Mouse (Mus musculus): Measurements from ENCODE around the gene Arid5b.

The Arid5b gene

GRCm38 (mm10) chr10:68276350-68276975, 2.1 kb downstream of the Arid5b start:
- in situ Hi-C loops (cut with MboI; ENCODE audit: low pct_unique_long_range_greater_than_20kb in 1 of 2, low sequenced_read_pairs in 2 of 2, unreplicated experiment in 1 of 2) = loop anchor here (5.0 to 25.0 kb wide), 3 partner anchors 52 to 114 kb away; no protein-coding TSS in a partner anchor

GRCm38 (mm10) chr10:68274900-68275760, 3.4 kb downstream of the Arid5b start:
- in situ Hi-C loops (cut with MboI; ENCODE audit: low pct_unique_long_range_greater_than_20kb in 1 of 2, low sequenced_read_pairs in 2 of 2, unreplicated experiment in 1 of 2) = loop anchor here (5.0 to 25.0 kb wide), 3 partner anchors 50 to 113 kb away; no protein-coding TSS in a partner anchor

- in situ Hi-C loops (cut with MboI; ENCODE audit: low pct_unique_long_range_greater_than_20kb in 1 of 2, low sequenced_read_pairs in 2 of 2, unreplicated experiment in 1 of 2) = loop anchor here in 1 of 2 experiments (10.0 kb wide), 1 partner anchor 45 kb away; no protein-coding TSS in a partner anchor
Observed at GRCm38 (mm10) chr10:68269789-68270188, 8.8 kb downstream of the Arid5b start.

GRCm38 (mm10) chr10:68268629-68269028, 9.9 kb downstream of the Arid5b start:
- in situ Hi-C loops (cut with MboI; ENCODE audit: low pct_unique_long_range_greater_than_20kb in 1 of 2, low sequenced_read_pairs in 2 of 2, unreplicated experiment in 1 of 2) = no loop called here

GRCm38 (mm10) chr10:68263969-68264688, 14.4 kb downstream of the Arid5b start:
- in situ Hi-C loops (cut with MboI; ENCODE audit: low pct_unique_long_range_greater_than_20kb in 1 of 2, low sequenced_read_pairs in 2 of 2, unreplicated experiment in 1 of 2) = no loop called here

GRCm38 (mm10) chr10:68263296-68263968, 15.1 kb downstream of the Arid5b start:
- in situ Hi-C loops (cut with MboI; ENCODE audit: low pct_unique_long_range_greater_than_20kb in 1 of 2, low sequenced_read_pairs in 2 of 2, unreplicated experiment in 1 of 2) = no loop called here

GRCm38 (mm10) chr10:68259601-68260000, 18.9 kb downstream of the Arid5b start:
- in situ Hi-C loops (cut with MboI; ENCODE audit: low pct_unique_long_range_greater_than_20kb in 1 of 2, low sequenced_read_pairs in 2 of 2, unreplicated experiment in 1 of 2) = no loop called here

- in situ Hi-C loops (cut with MboI; ENCODE audit: low pct_unique_long_range_greater_than_20kb in 1 of 2, low sequenced_read_pairs in 2 of 2, unreplicated experiment in 1 of 2) = no loop called here
Observed at GRCm38 (mm10) chr10:68257358-68258056, 21.0 kb downstream of the Arid5b start.

GRCm38 (mm10) chr10:68256134-68256533, 22.4 kb downstream of the Arid5b start:
- in situ Hi-C loops (cut with MboI; ENCODE audit: low pct_unique_long_range_greater_than_20kb in 1 of 2, low sequenced_read_pairs in 2 of 2, unreplicated experiment in 1 of 2) = no loop called here

GRCm38 (mm10) chr10:68253452-68254117, 25.0 kb downstream of the Arid5b start:
- in situ Hi-C loops (cut with MboI; ENCODE audit: low pct_unique_long_range_greater_than_20kb in 1 of 2, low sequenced_read_pairs in 2 of 2, unreplicated experiment in 1 of 2) = no loop called here

- in situ Hi-C loops (cut with MboI; ENCODE audit: low pct_unique_long_range_greater_than_20kb in 1 of 2, low sequenced_read_pairs in 2 of 2, unreplicated experiment in 1 of 2) = no loop called here
Observed at GRCm38 (mm10) chr10:68252650-68253049, 25.9 kb downstream of the Arid5b start.

- in situ Hi-C loops (cut with MboI; ENCODE audit: low pct_unique_long_range_greater_than_20kb in 1 of 2, low sequenced_read_pairs in 2 of 2, unreplicated experiment in 1 of 2) = no loop called here
Observed at GRCm38 (mm10) chr10:68249355-68249782, 29.2 kb downstream of the Arid5b start.

GRCm38 (mm10) chr10:68248281-68249015, 30.1 kb downstream of the Arid5b start:
- in situ Hi-C loops (cut with MboI; ENCODE audit: low pct_unique_long_range_greater_than_20kb in 1 of 2, low sequenced_read_pairs in 2 of 2, unreplicated experiment in 1 of 2) = no loop called here

GRCm38 (mm10) chr10:68247490-68248280, 30.9 kb downstream of the Arid5b start:
- in situ Hi-C loops (cut with MboI; ENCODE audit: low pct_unique_long_range_greater_than_20kb in 1 of 2, low sequenced_read_pairs in 2 of 2, unreplicated experiment in 1 of 2) = no loop called here

GRCm38 (mm10) chr10:68246603-68247247, 31.8 kb downstream of the Arid5b start:
- in situ Hi-C loops (cut with MboI; ENCODE audit: low pct_unique_long_range_greater_than_20kb in 1 of 2, low sequenced_read_pairs in 2 of 2, unreplicated experiment in 1 of 2) = no loop called here

Data from mouse embryonic stem cell (cell line).